Mouse (Mus musculus): ENCODE results near the gene Foxn3. TPM values are rescaled to one million over a fixed set of nuclear protein-coding genes. Genes with fewer than 3 reads are reported as not detected.
A peak's percentile ranks its signal among the peaks of the same experiment; 100 is the strongest.

The Foxn3 gene
- total RNA-seq, 2 experiments from 2014 or later, result 115 to 120 TPM

GRCm38 (mm10) chr12:99532342-99532741 lies 31.0 kb downstream of the Foxn3 start:
- no peak for DNase-seq (ENCODE audit: low spot score)
- intact Hi-C loops (cut with DNase I), result no loop called here

GRCm38 (mm10) chr12:99529687-99530411 lies 33.5 kb downstream of the Foxn3 start:
- DNase-seq (ENCODE audit: low spot score), result peak; percentile 26
- intact Hi-C loops (cut with DNase I), result no loop called here

DNA sequence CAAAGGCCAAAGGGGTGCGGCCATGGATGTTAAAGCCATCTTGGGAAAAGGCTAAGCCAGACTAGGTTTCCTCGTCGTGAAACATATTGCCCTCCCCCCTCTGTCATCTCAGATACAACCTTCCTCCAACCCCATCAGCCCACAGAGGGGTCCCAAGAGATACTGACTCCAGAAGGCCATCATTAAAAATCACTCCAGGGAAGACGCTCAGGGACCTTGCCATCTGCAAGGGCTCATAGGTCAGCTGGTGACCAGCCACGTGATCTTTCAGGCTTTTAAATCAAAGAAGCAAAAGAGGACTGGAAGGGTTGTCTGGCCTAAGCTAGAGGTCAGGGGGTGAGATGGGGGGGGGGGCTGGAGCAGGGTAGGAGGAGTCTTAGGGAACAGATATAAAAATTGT lies 34.4 kb downstream of the Foxn3 start:
- intact Hi-C loops (cut with DNase I), result no loop called here

DNA sequence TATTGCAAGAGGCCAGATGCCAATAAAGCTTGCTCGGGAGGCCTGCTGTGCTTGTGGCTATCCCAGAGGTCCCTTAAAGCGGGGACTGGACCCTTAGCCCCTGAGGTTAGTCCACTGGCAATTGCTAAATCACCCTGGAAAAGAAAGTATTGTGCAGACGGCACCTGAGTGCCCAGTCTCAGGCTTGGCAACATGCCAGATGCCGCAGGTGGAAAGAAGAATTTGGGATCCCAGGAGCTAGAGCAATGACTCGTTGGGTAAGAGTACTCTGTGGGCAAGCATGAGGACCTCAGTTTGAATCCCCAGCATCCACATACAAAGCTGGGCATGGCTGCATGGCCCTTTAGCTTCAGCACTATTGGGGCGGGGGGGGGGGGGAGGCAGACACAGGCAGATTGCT lies 35.9 kb downstream of the Foxn3 start:
- intact Hi-C loops (cut with DNase I), result no loop called here
- DNase-seq (ENCODE audit: low spot score), result no peak

More for the DNA sequence above, 34.4 kb downstream of the Foxn3 start:
- DNase-seq (ENCODE audit: low spot score), result no peak

DNA sequence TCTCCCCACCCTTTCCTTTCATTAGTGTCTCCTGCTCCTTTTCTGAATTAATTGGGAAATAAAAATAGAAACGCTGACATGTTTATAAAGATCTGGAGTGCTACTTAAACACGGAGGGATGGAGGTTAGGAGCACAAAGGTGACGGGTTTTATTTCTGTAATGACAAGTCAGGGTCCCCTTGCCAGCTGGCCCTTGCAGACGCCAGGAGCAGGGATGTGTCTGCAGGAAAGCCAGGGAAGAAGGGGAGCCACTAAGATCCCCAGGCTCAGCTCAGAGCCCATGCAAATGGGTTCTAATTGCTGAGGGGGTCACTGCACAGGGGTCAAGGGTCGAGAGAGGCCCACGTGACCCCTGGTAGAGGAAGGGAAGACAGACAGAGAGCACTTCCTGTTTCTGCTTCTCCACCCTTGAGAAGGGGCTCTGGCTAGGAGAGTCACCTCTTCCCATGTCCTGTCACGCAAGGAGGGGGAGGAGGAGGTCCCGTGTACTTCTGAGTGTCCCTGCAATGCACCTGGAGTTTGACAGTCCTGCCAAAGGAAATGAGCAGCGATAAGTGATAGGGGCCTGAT lies 36.7 kb downstream of the Foxn3 start:
- intact Hi-C loops (cut with DNase I), result no loop called here
- no peak for DNase-seq (ENCODE audit: low spot score)

DNA sequence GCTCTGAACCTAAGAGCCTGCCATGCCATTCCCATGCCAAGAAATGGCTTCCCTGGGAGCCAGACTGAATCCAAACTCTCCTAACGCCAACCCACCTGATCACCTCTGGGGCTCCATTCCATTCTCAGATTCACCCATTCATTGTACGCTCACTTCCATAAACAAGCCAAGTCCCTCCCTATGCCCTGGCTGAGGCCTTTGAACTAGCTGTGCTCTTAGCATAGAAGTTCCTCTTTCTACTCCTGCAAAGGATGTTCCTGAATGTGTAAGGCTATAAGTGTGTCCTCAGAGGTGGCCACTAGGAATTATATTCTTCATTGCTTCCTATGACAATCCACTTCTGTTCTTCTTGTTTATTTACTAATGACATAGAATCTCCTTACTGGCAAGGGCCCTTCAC lies 40.5 kb downstream of the Foxn3 start:
- intact Hi-C loops (cut with DNase I), result no loop called here

GRCm38 (mm10) chr12:99519862-99520261 lies 43.5 kb downstream of the Foxn3 start:
- intact Hi-C loops (cut with DNase I), result no loop called here
- no peak for DNase-seq (ENCODE audit: low spot score)

More for the DNA sequence above, 40.5 kb downstream of the Foxn3 start:
- DNase-seq (ENCODE audit: low spot score), result no peak

GRCm38 (mm10) chr12:99519191-99519614 lies 44.2 kb downstream of the Foxn3 start:
- intact Hi-C loops (cut with DNase I), result no loop called here
- DNase-seq (ENCODE audit: low spot score), result no peak

DNA sequence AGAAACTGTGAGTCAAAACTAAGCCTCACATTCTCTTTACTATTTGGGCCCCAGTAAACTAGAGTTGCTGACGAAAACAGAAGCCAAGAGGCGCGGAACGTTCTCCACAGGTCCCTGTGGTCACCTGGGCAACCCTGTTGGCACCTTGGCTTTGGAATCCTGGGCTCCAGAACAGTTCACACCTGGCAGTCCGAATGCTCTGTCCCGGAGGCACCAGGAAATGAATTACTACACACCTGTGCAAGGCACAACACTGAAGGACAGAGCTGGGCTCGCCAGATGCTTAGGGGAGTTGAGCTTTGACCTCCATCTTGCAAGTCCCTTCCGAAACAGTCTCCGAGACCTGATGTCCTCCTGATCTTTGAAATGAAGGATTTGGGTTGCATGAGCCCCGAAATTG lies 44.7 kb downstream of the Foxn3 start:
- DNase-seq (ENCODE audit: low spot score), result no peak
- intact Hi-C loops (cut with DNase I), result no loop called here

GRCm38 (mm10) chr12:99518126-99518525 lies 45.3 kb downstream of the Foxn3 start:
- DNase-seq (ENCODE audit: low spot score), result no peak
- intact Hi-C loops (cut with DNase I), result no loop called here

GRCm38 (mm10) chr12:99517296-99517695 lies 46.1 kb downstream of the Foxn3 start:
- DNase-seq (ENCODE audit: low spot score), result no peak
- intact Hi-C loops (cut with DNase I), result no loop called here

GRCm38 (mm10) chr12:99515481-99515880 lies 47.9 kb downstream of the Foxn3 start:
- no peak for DNase-seq (ENCODE audit: low spot score)
- intact Hi-C loops (cut with DNase I), result no loop called here

DNA sequence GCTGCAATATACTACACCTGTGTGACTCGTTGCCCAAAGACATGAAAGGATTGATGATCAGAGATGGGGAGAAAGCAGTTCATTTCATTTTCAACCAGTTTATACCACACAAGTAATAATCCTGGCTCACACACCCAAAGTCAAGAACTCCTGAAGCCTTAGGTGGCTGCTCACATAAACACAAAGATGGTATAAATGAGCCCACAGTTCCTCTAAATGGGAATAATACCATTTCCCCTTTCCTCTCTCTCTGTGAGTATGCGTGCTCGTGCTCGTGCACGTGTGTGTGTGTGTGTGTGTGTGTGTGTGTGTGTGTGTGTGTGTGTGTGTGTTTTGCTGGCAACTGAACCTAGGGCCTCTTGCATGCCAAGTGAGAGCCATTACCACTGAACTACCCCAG lies 51.7 kb downstream of the Foxn3 start:
- intact Hi-C loops (cut with DNase I), result no loop called here
- DNase-seq (ENCODE audit: low spot score), result no peak

- no peak for DNase-seq (ENCODE audit: low spot score)
Observed at GRCm38 (mm10) chr12:99510759-99511158, 52.6 kb downstream of the Foxn3 start.

DNA sequence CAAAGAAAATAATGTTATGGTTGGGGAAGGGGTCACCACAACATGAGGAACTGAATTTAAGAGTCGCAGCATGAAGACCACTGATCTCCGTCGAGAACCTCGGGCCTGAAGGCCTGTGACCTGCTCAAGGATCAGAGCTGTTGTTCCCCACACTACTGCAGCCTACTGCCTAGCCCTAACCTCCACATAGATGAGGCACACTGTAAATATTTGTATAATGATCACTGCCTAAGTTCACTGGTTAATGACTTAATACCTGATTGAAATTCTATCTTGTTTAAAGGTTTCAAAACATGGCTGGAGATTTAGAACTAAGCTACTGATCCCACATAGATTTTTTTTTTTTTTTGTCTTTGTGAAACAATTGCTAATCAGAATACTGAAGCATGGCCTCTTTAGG lies 61.2 kb downstream of the Foxn3 start:
- intact Hi-C loops (cut with DNase I), result no loop called here
- DNase-seq (ENCODE audit: low spot score), result no peak

More at GRCm38 (mm10) chr12:99510759-99511158, 52.6 kb downstream of the Foxn3 start:
- intact Hi-C loops (cut with DNase I), result no loop called here

DNA sequence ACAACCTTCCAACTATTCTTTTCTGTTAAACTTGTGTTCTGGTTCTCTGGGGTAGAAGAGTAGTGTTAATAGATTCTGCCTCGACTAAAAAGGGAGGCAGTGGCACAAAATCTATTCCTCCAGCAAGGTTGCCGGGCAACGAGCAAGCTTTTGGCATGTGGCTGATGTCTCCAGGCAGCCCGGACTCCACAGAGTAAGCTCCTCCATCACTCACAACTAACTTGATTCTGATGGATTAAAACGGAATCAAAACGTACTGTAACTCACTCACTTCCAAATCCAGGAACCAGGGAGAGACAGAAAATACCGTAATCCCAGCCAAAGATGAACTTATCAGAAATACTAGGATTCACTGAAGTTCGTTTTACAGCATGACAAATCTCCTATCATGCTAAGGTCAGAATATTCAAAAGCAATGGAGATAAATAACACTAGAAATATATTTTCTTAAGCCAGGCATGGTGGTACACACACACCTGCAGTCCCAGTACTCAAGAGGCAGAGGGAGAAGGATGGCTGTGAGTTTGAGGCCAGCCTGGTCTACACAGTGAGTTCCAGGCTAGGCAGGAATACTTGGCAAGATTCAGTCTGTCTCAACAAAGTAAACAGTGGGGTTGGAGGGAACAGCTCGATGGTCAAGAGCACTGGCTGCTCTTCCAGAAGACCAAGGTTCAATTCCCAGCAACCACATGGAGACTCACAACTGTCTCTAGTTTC lies 64.2 kb downstream of the Foxn3 start:
- intact Hi-C loops (cut with DNase I), result no loop called here
- no peak for DNase-seq (ENCODE audit: low spot score)

DNA sequence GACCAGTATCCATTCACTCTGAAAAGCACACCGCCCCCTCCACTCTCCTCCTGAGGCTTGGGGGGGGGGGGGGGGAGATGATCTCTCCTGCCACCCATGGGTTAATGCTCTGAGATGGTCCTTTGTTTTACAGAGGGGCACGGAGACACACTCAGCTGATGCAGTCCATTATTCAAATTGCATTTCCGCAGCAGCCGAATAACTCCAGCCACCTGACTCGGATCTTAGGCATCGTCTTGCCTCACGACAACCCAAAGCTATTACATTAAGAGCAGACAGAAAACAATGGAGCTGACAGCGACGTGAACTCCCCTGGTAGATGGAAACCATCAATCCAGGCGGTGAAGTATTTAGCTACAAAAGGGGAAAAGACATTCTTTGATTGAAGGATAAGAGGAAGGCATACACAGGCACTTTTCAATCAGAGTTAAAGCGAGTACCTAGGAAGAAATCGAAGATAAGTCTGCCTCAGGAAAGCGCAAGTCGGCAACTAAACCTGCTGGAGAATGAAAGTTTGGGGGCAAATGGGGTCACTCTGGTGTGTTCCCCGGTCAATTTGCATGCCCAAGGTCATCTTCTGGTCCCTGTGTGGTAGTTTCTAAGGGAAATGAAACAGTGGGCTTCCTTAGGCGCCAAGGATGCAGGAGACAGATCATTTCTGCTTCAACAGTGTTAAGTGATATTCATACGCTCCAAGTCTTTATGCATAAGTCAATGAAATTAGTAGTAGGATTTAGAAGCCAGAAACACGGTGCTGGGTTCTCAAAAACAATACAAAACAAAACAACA lies 65.0 kb downstream of the Foxn3 start:
- DNase-seq (ENCODE audit: low spot score), result no peak
- intact Hi-C loops (cut with DNase I), result no loop called here

DNA sequence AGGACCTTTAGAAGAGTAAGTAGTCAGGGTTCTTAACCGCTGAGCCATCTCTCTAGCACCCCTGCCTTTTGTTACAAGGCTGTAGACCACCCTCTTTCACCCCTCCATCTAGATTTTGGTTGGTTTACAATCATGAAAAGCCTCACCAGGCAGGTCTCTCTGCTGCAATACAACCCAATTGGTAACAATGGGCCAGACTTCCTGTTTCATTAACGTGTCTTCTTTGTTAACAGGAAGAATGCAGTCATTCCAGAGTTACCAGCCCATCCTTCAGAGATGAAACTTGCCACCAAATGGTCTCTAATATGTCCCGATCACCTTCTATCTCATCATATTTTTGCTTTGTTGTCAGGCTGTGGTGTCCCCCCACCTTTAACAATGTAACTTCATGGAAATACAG lies 66.4 kb downstream of the Foxn3 start:
- no peak for DNase-seq (ENCODE audit: low spot score)
- intact Hi-C loops (cut with DNase I), result no loop called here

DNA sequence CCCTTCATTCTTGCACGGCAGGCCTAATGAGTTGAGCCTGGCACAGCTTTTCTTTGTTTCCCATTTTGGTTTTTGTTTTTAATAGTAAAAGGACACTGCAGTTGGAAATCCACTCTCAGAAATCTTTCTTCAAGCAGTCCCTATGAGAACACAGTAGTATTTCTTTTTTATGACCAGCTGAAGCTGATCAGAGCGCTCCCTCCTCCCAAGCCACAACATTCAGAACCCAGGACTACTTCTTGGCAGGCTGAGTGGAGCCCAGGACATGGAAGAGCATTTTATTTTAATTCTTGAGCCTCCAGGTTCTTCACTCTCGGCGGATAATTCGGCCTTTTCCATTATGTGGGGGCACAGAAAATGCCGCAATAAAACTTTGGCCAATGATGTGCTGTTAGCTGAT lies 73.2 kb downstream of the Foxn3 start:
- intact Hi-C loops (cut with DNase I), result no loop called here
- no peak for DNase-seq (ENCODE audit: low spot score)

DNA sequence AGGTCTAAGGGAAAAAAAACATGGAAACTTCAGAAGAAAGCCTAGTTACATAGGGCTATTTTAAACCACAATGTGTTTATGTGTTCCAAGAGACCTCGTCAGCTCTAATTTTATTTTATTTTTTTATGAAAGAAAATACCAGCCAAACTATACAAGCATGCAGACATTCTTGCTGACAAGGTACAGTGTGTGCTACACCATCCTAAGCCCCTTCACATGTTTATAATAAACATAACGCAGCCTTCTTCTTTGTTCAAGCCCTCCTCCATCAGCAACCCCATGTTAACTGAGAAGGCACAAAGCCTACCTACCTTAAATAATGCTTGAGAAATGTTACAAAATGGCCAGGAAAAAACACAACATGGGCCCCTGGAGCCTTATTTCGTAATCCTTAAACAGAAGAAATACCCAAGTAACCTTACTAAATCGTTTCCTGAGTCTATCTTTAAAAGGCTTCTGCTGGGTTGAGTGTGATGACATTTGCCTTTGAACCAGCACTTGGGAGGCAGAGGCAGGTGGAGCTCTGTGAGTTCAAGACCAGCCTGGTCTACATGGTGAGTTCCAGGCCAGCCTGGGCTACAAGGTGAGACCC lies 74.3 kb downstream of the Foxn3 start:
- intact Hi-C loops (cut with DNase I), result no loop called here
- DNase-seq (ENCODE audit: low spot score), result no peak
